Mouse (Mus musculus): ENCODE measurements around the gene Zbtb20.

GRCm38 (mm10) chr16:43513933-43514332, 638.3 kb downstream of the Zbtb20 start:
- TF ChIP-seq EP300 (IDR thresholded peaks at IDR 0.05) (no peak), CTCF (IDR thresholded peaks at IDR 0.05) (no peak)
